Mouse (Mus musculus) thymus, adult 2 months (tissue): ENCODE results near the gene Sat1. TPM values are rescaled to one million over a fixed set of nuclear protein-coding genes. Genes with fewer than 3 reads are reported as not detected.

ENCODE experiments used
- DNase-seq: peaks from one replicate; pipeline ENCODE4 v3.0.0; 2021
- H3K27ac ChIP-seq: fragments of 200-500 bp; 2 replicates; pipeline ENCODE4 v1.5.1; 2012; ENCODE audit warnings: low read length, control low read depth; ENCODE audit not compliant: control insufficient read depth, insufficient read depth
- H3K27me3 ChIP-seq: fragments of 200-500 bp; 2 replicates; pipeline ENCODE4 v1.6.1; 2012; ENCODE audit warnings: mild to moderate bottlenecking, low read length, moderate library complexity, mixed read lengths; ENCODE audit not compliant: control insufficient read depth, insufficient read depth
- H3K36me3 ChIP-seq: fragments of 200-500 bp; 2 replicates; pipeline ENCODE4 v1.6.1; 2012; ENCODE audit warnings: mild to moderate bottlenecking, low read length, moderate library complexity; ENCODE audit not compliant: control insufficient read depth, insufficient read depth
- H3K4me1 ChIP-seq: fragments of 200-500 bp; replicated peaks from 2 replicates; pipeline ENCODE4 v1.6.1; 2012; ENCODE audit warnings: low read length; ENCODE audit not compliant: control insufficient read depth, insufficient read depth
- H3K4me3 ChIP-seq: fragments of 200-500 bp; 2 replicates; pipeline ENCODE4 v1.5.1; 2012; ENCODE audit warnings: mild to moderate bottlenecking, low read length, control low read depth, moderate library complexity; ENCODE audit not compliant: control insufficient read depth, insufficient read depth
- CTCF ChIP-seq: fragments of 200-500 bp; IDR thresholded peaks from 2 replicates; pipeline ENCODE4 v1.5.1; 2012; ENCODE audit warnings: mild to moderate bottlenecking, control low read depth, low read length, moderate library complexity, borderline replicate concordance; ENCODE audit not compliant: control insufficient read depth, poor library complexity, insufficient read depth; ENCODE audit errors: extremely low read depth
- POLR2A ChIP-seq: fragments of 200-500 bp; IDR thresholded peaks from 2 replicates; pipeline ENCODE4 v1.6.1; 2012; ENCODE audit warnings: mild to moderate bottlenecking, low read length, control low read depth, moderate library complexity; ENCODE audit not compliant: control insufficient read depth, poor library complexity, insufficient read depth; ENCODE audit errors: extremely low read depth
- WGBS: fragments of 180-500 bp; shearing (Covaris S2); methylation state at CpG from one replicate; pipeline ENCODE4 v1.1.7; 2018; 5-methylcytosine and 5-hydroxymethylcytosine counted together
- polyA plus RNA-seq: library from polyadenylated mRNA; depleted of rRNA; stranded (reverse); fragments of >200 nt; gene quantifications from 2 replicates; pipeline ENCODE4 v1.2.3, GENCODE M21; 2012

Gene Sat1
- polyA plus RNA-seq, 1 experiment, result 41.7 TPM

- H3K27me3 ChIP-seq, result no peaks in the 10 kb centered on the region
- H3K4me1 ChIP-seq, result no peaks in the 10 kb centered on the region
- H3K4me3 ChIP-seq, result no peak overlapping the region
- no peaks in the 10 kb centered on the region for H3K36me3 ChIP-seq
- WGBS, result 90% methylated on average over 5 of the region's 5 CpGs
- TF ChIP-seq CTCF (no peak), POLR2A (no peak)
- H3K27ac ChIP-seq, result no peak overlapping the region
- no peak for DNase-seq
These were observed 22.4 kb downstream of the Sat1 start for GRCm38 (mm10) chrX:155193732-155194443.

- Histone ChIP-seq H3K4me3 (no peak overlapping the region), H3K36me3 (no peaks in the 10 kb centered on the region), H3K27me3 (no peaks in the 10 kb centered on the region), H3K27ac (no peak overlapping the region), H3K4me1 (no peaks in the 10 kb centered on the region)
- TF ChIP-seq POLR2A (no peak), CTCF (no peak)
- no peak for DNase-seq
- WGBS, result 88% methylated on average over 4 of the region's 4 CpGs
These were observed 24.3 kb downstream of the Sat1 start for GRCm38 (mm10) chrX:155191941-155192340.

GRCm38 (mm10) chrX:155177640-155178039, 38.6 kb downstream of the Sat1 start:
- H3K4me3 ChIP-seq, result no peak overlapping the region
- TF ChIP-seq POLR2A (no peak), CTCF (no peak)
- H3K27me3 ChIP-seq, result no peaks in the 10 kb centered on the region
- no peaks in the 10 kb centered on the region for H3K36me3 ChIP-seq
- 73% methylated on average over 2 of the region's 2 CpGs for WGBS
- no peak overlapping the region for H3K27ac ChIP-seq
- no peaks in the 10 kb centered on the region for H3K4me1 ChIP-seq
- no peak for DNase-seq

- H3K27me3 ChIP-seq, result no peaks in the 10 kb centered on the region
- 41% methylated on average over 2 of the region's 2 CpGs for WGBS
- TF ChIP-seq CTCF (no peak), POLR2A (no peak)
- no peaks in the 10 kb centered on the region for H3K36me3 ChIP-seq
- DNase-seq, result no peak
- H3K4me1 ChIP-seq, result no peaks in the 10 kb centered on the region
- H3K27ac ChIP-seq, result no peak overlapping the region
- no peak overlapping the region for H3K4me3 ChIP-seq
These were observed 39.0 kb downstream of the Sat1 start for GRCm38 (mm10) chrX:155177230-155177629.

- TF ChIP-seq CTCF (no peak), POLR2A (no peak)
- no peak overlapping the region for H3K27ac ChIP-seq
- 95% methylated on average over 4 of the region's 4 CpGs for WGBS
These were observed 40.7 kb downstream of the Sat1 start for GRCm38 (mm10) chrX:155175568-155175967.

GRCm38 (mm10) chrX:155172310-155172709, 43.9 kb downstream of the Sat1 start:
- no peak overlapping the region for H3K27ac ChIP-seq
- no peaks in the 10 kb centered on the region for H3K4me1 ChIP-seq
- no peaks in the 10 kb centered on the region for H3K36me3 ChIP-seq
- H3K4me3 ChIP-seq, result no peak overlapping the region
- DNase-seq, result no peak
- H3K27me3 ChIP-seq, result no peaks in the 10 kb centered on the region
- TF ChIP-seq CTCF (no peak), POLR2A (no peak)

More at GRCm38 (mm10) chrX:155175568-155175967, 40.7 kb downstream of the Sat1 start:
- Histone ChIP-seq H3K27me3 (no peaks in the 10 kb centered on the region), H3K36me3 (no peaks in the 10 kb centered on the region), H3K4me3 (no peak overlapping the region), H3K4me1 (no peaks in the 10 kb centered on the region)
- DNase-seq, result no peak

- Histone ChIP-seq H3K4me3 (no peak overlapping the region), H3K36me3 (no peaks in the 10 kb centered on the region), H3K4me1 (no peaks in the 10 kb centered on the region), H3K27ac (no peak overlapping the region), H3K27me3 (no peaks in the 10 kb centered on the region)
- DNase-seq, result no peak
- TF ChIP-seq CTCF (no peak), POLR2A (no peak)
- 14% methylated on average over 1 of the region's 1 CpGs for WGBS
These were observed 44.5 kb downstream of the Sat1 start for GRCm38 (mm10) chrX:155171754-155172153.
